In genomic region chr1:20832473-20833140, GRCm38 (mm10) we compare ENCODE assay signal across 22 mouse cellular contexts. TPM values are rescaled to one million over a fixed set of nuclear protein-coding genes. Genes with fewer than 3 reads are reported as not detected.
DNase-seq lines count a peak whose midpoint lies in the region; ATAC-seq and TF ChIP-seq lines count a peak whose summit lies in the region.
"Had no signal": no experiment of that assay in that cellular context is flagged by ENCODE, and none has a peak within 500 bp of the region (broad histone marks: within the 10 kb centered on the region; RNA-seq: fewer than 3 reads in every experiment).

No protein-coding gene starts in this region.

- peak; percentile 84 for ATAC-seq in frontal cortex, adult (ENCODE audit: low TSS enrichment)
- no peak for ATAC-seq in midbrain, postnatal 0 days (ENCODE audit: low FRiP score)
- no peak for ATAC-seq in midbrain, embryonic 13.5 days
- ATAC-seq in liver, embryonic 14.5 days (ENCODE audit: insufficient read depth) = peak; percentile 87
- no peak for ATAC-seq in cerebellum, adult (ENCODE audit: insufficient number of reproducible peaks, low FRiP score, low TSS enrichment)
- ATAC-seq: inflammation-experienced regulatory T-cells, adult 6 months had no signal

- no peaks in the 10 kb centered on the region for H3K4me1 ChIP-seq in midbrain, postnatal 0 days (ENCODE audit: insufficient read depth, low read length)
- no peaks in the 10 kb centered on the region for H3K4me1 ChIP-seq in midbrain, embryonic 13.5 days (replicated peaks)
- H3K4me1 ChIP-seq in liver, embryonic 14.5 days (replicated peaks; ENCODE audit: control insufficient read depth in 2 of 2, insufficient read depth in 2 of 2, low read length in 1 of 2) = peaks cover 5 to 7% of the 10 kb centered on the region in 2 experiments; a peak in 3 of 4 replicates

- TF ChIP-seq EP300 in liver, embryonic 14.5 days (IDR thresholded peaks at IDR 0.05; ENCODE audit: low read depth) = no peak

- WGBS in midbrain, postnatal 0 days = 76% methylated on average over 5 of the region's 5 CpGs
- 73% methylated on average over 5 of the region's 5 CpGs for WGBS in midbrain, embryonic 13.5 days
- WGBS in liver, embryonic 14.5 days (ENCODE audit: insufficient replicate concordance) = 49% methylated on average over 5 of the region's 5 CpGs

- DNase-seq in frontal cortex, postnatal 25 days (ENCODE audit: low spot score in 2 of 2) = no peak
- DNase-seq in midbrain, postnatal 0 days (ENCODE audit: low spot score) = peak; percentile 2
- DNase-seq in liver, embryonic 14.5 days (ENCODE audit: low read depth in 3 of 3, low spot score in 3 of 3) = no peak
- DNase-seq in right cerebral cortex, postnatal 36 days (ENCODE audit: low spot score in 2 of 2) = no peak
- DNase-seq: B cell, adult 2 months; cerebellum, adult 9-11 months; gastrocnemius, postnatal 36 days; kidney, postnatal 10 days; layer of hippocampus, adult 9-11 months; retina, postnatal 1 day; spleen, adult 18-20 months; thymus, postnatal 25 days had no signal

- H3K4me2 ChIP-seq in midbrain, postnatal 0 days (ENCODE audit: low read depth, low read length, poor library complexity, severe bottlenecking) = no peak overlapping the region
- no peak overlapping the region for H3K4me2 ChIP-seq in midbrain, embryonic 13.5 days (replicated peaks)
- 0 out of 2 replicates have a peak overlapping the region, but pooled peaks have one; percentile 3 for H3K4me2 ChIP-seq in liver, embryonic 14.5 days (ENCODE audit: low read depth)

- no peak overlapping the region for H3K27ac ChIP-seq in midbrain, postnatal 0 days (ENCODE audit: low read depth, low read length)
- H3K27ac ChIP-seq in midbrain, embryonic 13.5 days = no peak overlapping the region
- H3K27ac ChIP-seq in liver, embryonic 14.5 days = no peak overlapping the region

- H3K9ac ChIP-seq in midbrain, postnatal 0 days (replicated peaks; ENCODE audit: low read length, poor library complexity, severe bottlenecking) = no peak overlapping the region
- no peak overlapping the region for H3K9ac ChIP-seq in midbrain, embryonic 13.5 days (replicated peaks)
- no peak overlapping the region for H3K9ac ChIP-seq in liver, embryonic 14.5 days (replicated peaks)

- no peak for TF ChIP-seq CTCF in midbrain, postnatal 0 days (IDR thresholded peaks at IDR 0.05)
- TF ChIP-seq CTCF in liver, embryonic 14.5 days (IDR thresholded peaks at IDR 0.05; ENCODE audit: low read depth) = no peak

- no peaks in the 10 kb centered on the region for H3K36me3 ChIP-seq in midbrain, postnatal 0 days (ENCODE audit: insufficient read depth, low read length)
- H3K36me3 ChIP-seq in midbrain, embryonic 13.5 days = no peaks in the 10 kb centered on the region
- H3K36me3 ChIP-seq in liver, embryonic 14.5 days (replicated peaks; ENCODE audit: control insufficient read depth, insufficient read depth, low read depth) = no peaks in the 10 kb centered on the region

- H3K27me3 ChIP-seq in midbrain, postnatal 0 days (ENCODE audit: insufficient read depth, low read length) = no peaks in the 10 kb centered on the region
- no peaks in the 10 kb centered on the region for H3K27me3 ChIP-seq in midbrain, embryonic 13.5 days
- H3K27me3 ChIP-seq in liver, embryonic 14.5 days (ENCODE audit: control insufficient read depth, insufficient read depth, low read length) = no peaks in the 10 kb centered on the region

- no peak overlapping the region for H3K4me3 ChIP-seq in midbrain, postnatal 0 days (ENCODE audit: low read depth, low read length)
- no peak overlapping the region for H3K4me3 ChIP-seq in midbrain, embryonic 13.5 days (replicated peaks)
- no peak overlapping the region for H3K4me3 ChIP-seq in liver, embryonic 14.5 days (ENCODE audit: insufficient read depth in 1 of 2, low read depth in 2 of 2, low read length in 2 of 2)

- no peaks in the 10 kb centered on the region for H3K9me3 ChIP-seq in midbrain, postnatal 0 days (ENCODE audit: low read length)
- no peaks in the 10 kb centered on the region for H3K9me3 ChIP-seq in midbrain, embryonic 13.5 days
- H3K9me3 ChIP-seq in liver, embryonic 14.5 days (ENCODE audit: control insufficient read depth, low read length) = no peaks in the 10 kb centered on the region

RNA-seq across cellular contexts. Expression of gene Mcm3, which starts 12.5 kb away (rescaled TPM):
- 8.4 and 10.1 TPM in 2 replicates for total RNA-seq in midbrain, postnatal 0 days (2014; rRNA removed)
- polyA plus RNA-seq in midbrain, postnatal 0 days (2015; fragmentation: Nextera tagmentation; extraction: Ambion mirVana) = 6.3 and 8.0 TPM in 2 replicates
- polyA plus RNA-seq in midbrain, embryonic 13.5 days (2015; fragmentation: Nextera tagmentation; extraction: Ambion mirVana) = 48.1 and 50.9 TPM in 2 replicates
- 107 and 110 TPM in 2 replicates for polyA plus RNA-seq in liver, embryonic 14.5 days (2012; rRNA removed)
- polyA plus RNA-seq in liver, embryonic 14.5 days (2014; fragmentation: Nextera tagmentation; extraction: Ambion mirVana) = 154 and 173 TPM in 2 replicates

RNA-seq across cellular contexts. Expression of gene Il17f, which starts 42.2 kb away (rescaled TPM):
- 0.38 TPM in 1 of 2 replicates, not detected in the other for total RNA-seq in midbrain, postnatal 0 days (2014; rRNA removed)
- polyA plus RNA-seq in midbrain, postnatal 0 days (2015; fragmentation: Nextera tagmentation; extraction: Ambion mirVana) = 0.31 TPM in 1 of 2 replicates, not detected in the other
- polyA plus RNA-seq in midbrain, embryonic 13.5 days (2015; fragmentation: Nextera tagmentation; extraction: Ambion mirVana) = 0.30 TPM in 1 of 2 replicates, not detected in the other
- 0.10 and 0.15 TPM in 2 replicates for polyA plus RNA-seq in liver, embryonic 14.5 days (2012; rRNA removed)
- polyA plus RNA-seq in liver, embryonic 14.5 days (2014; fragmentation: Nextera tagmentation; extraction: Ambion mirVana) = not detected in 2 replicates
- total RNA-seq: adrenal gland, adult 18-20 months; gastrocnemius, postnatal 36 days; hematopoietic stem cell, adult 5-6 weeks; left cerebral cortex, postnatal 14 days; liver, adult 2 months had no signal
- polyA plus RNA-seq: embryonic facial prominence, embryonic 11.5 days; liver, adult 2 months; neural tube, embryonic 14.5 days had no signal

RNA-seq across cellular contexts. Expression of gene Paqr8, which starts 57.8 kb away (rescaled TPM):
- 95.0 and 144 TPM in 2 replicates for total RNA-seq in midbrain, postnatal 0 days (2014; rRNA removed)
- 32.2 and 32.5 TPM in 2 replicates for polyA plus RNA-seq in midbrain, postnatal 0 days (2015; fragmentation: Nextera tagmentation; extraction: Ambion mirVana)
- 12.5 and 13.4 TPM in 2 replicates for polyA plus RNA-seq in midbrain, embryonic 13.5 days (2015; fragmentation: Nextera tagmentation; extraction: Ambion mirVana)
- 0.12 and 0.16 TPM in 2 replicates for polyA plus RNA-seq in liver, embryonic 14.5 days (2012; rRNA removed)
- 0.13 and 0.29 TPM in 2 replicates for polyA plus RNA-seq in liver, embryonic 14.5 days (2014; fragmentation: Nextera tagmentation; extraction: Ambion mirVana)

Comparison
In these comparisons a context has a peak if more than half of its experiments do, and no peak if none do; other contexts are left out.
1. ATAC-seq: peak in frontal cortex, adult (single experiment) and liver, embryonic 14.5 days (single experiment); none in midbrain, postnatal 0 days (single experiment), midbrain, embryonic 13.5 days (single experiment) and cerebellum, adult (single experiment).
2. RNA of gene Paqr8, which starts 57.8 kb away (polyA plus RNA-seq): 32.2 to 32.5 TPM in midbrain, postnatal 0 days and 12.5 to 13.4 TPM in midbrain, embryonic 13.5 days; 0.12 to 0.29 TPM in liver, embryonic 14.5 days; every median in the first group is over 10 times any median in the second.